Mouse (Mus musculus): ENCODE results near the gene Gbp7. TPM values are rescaled to one million over a fixed set of nuclear protein-coding genes. Genes with fewer than 3 reads are reported as not detected.

Gene Gbp7
- total and polyA plus RNA-seq, 3 experiments, result 2.8 to 13.9 (median 8.3) TPM

DNA sequence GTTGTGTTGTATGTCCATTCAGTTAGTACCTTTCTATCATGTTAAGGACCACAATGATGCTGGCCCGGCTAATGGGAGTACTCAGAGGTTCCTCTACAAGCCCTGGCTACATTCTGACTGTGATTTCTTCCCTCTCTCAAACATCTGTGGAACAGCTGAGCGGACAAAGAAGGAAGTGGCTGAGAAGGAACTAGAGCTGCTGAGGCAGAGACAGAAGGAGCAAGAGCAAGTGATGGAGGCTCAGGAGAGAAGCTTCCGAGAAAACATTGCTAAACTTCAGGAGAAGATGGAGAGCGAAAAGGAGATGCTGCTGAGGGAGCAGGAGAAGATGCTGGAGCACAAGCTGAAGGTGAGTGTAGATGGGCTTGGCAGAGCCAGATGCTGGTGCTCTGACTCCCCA is 40.6 kb downstream of the Gbp7 start:
- Histone ChIP-seq H3K4me1 (ENCODE audit: control insufficient read depth, insufficient read depth, low read length) (no peaks in the 10 kb centered on the region), H3K9ac (ENCODE audit: low read depth, low read length) (no peak overlapping the region), H3K27me3 (ENCODE audit: control insufficient read depth, insufficient read depth, low read length) (no peaks in the 10 kb centered on the region), H3K79me2 (replicated peaks; ENCODE audit: control insufficient read depth, insufficient read depth, low read length) (no peaks in the 10 kb centered on the region), H3K4me3 (no peak overlapping the region), H3K27ac (no peak overlapping the region), H3K36me3 (ENCODE audit: control insufficient read depth, insufficient read depth, low read length) (peaks cover 3% of the 10 kb centered on the region)
- intact Hi-C loops (cut with DNase I), result no loop called here
- no peak for DNase-seq
- TF ChIP-seq CTCF (IDR thresholded peaks at IDR 0.05) (no peak), EP300 (IDR thresholded peaks at IDR 0.05; ENCODE audit: insufficient read depth, low read depth, low read length) (no peak), POLR2A (IDR thresholded peaks at IDR 0.05; ENCODE audit: insufficient read depth, low read depth, low read length) (no peak)
- 86% methylated on average over 4 of the region's 4 CpGs for WGBS

DNA sequence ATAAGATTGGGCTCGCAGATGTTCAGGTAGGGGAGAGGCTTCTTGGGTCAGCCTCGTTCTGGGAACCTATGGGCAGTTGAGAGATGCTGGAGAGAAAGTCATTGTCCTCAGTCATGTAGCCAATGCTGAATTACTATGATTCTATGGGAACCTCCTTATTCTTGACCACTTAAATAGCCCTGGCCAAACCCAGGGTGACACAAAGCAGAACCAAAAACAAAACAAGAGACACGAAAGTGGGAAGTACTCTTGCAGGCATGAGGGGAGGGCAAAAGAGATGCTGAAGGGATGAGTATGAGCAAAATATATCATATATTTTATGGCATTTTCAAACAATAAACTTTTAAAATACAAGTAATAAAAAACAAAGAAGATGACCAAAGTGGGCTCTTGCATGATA is 47.0 kb downstream of the Gbp7 start:
- TF ChIP-seq CTCF (IDR thresholded peaks at IDR 0.05) (no peak), EP300 (IDR thresholded peaks at IDR 0.05; ENCODE audit: insufficient read depth, low read depth, low read length) (no peak), POLR2A (IDR thresholded peaks at IDR 0.05; ENCODE audit: insufficient read depth, low read depth, low read length) (no peak)

DNA sequence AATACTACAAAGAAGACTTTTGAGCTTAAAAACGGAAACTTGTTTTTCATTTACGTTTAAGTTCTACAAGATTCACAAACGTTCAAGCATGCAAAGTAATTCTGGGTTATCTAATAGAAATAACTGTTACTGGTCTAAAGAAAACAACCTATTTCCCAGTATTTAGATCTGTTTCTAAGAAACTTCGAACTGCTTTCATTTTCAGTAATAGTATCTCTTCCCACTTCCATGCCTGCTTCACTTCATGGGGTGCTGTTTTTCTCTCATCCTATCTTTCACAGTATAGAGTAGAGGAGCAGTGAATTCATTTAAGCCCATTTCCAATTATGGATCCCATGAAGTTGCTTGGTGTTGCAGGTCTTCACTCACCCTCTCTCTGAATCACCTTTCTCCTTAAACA is 48.2 kb downstream of the Gbp7 start:
- 64% methylated on average over 4 of the region's 4 CpGs for WGBS

More for the DNA sequence above, 47.0 kb downstream of the Gbp7 start:
- no peaks in the 10 kb centered on the region for H3K36me3 ChIP-seq (ENCODE audit: control insufficient read depth, insufficient read depth, low read length)
- no peak overlapping the region for H3K4me3 ChIP-seq
- no peaks in the 10 kb centered on the region for H3K4me1 ChIP-seq (ENCODE audit: control insufficient read depth, insufficient read depth, low read length)
- H3K9ac ChIP-seq (ENCODE audit: low read depth, low read length), result no peak overlapping the region
- intact Hi-C loops (cut with DNase I), result no loop called here
- 74% methylated on average over 3 of the region's 3 CpGs for WGBS
- no peak overlapping the region for H3K27ac ChIP-seq
- H3K27me3 ChIP-seq (ENCODE audit: control insufficient read depth, insufficient read depth, low read length), result no peaks in the 10 kb centered on the region
- no peaks in the 10 kb centered on the region for H3K79me2 ChIP-seq (replicated peaks; ENCODE audit: control insufficient read depth, insufficient read depth, low read length)
- DNase-seq, result no peak

DNA sequence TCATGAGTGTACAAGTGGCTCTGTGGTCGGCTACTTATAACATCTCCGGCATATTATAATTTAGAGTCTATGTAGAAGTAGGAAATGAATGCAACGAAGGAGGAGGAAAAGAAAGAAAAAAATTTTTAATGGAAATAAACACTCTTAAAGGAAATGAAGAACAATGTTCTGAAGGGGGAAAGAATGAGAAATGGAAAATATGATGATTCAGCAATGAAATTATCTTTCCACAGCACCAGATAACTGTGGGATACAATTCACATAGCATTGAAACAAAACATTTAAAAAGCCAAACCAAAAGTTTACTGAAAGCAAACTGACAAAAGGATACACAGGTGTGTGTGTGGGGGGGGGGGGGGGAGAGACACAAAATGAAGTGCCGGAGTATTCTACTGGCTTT is 52.9 kb downstream of the Gbp7 start:
- TF ChIP-seq POLR2A (IDR thresholded peaks at IDR 0.05; ENCODE audit: insufficient read depth, low read depth, low read length) (no peak), EP300 (IDR thresholded peaks at IDR 0.05; ENCODE audit: insufficient read depth, low read depth, low read length) (no peak), CTCF (IDR thresholded peaks at IDR 0.05) (no peak)
- intact Hi-C loops (cut with DNase I), result no loop called here
- H3K79me2 ChIP-seq (replicated peaks; ENCODE audit: control insufficient read depth, insufficient read depth, low read length), result no peaks in the 10 kb centered on the region
- H3K9ac ChIP-seq (ENCODE audit: low read depth, low read length), result no peak overlapping the region
- DNase-seq, result no peak
- peaks cover 2% of the 10 kb centered on the region for H3K36me3 ChIP-seq (ENCODE audit: control insufficient read depth, insufficient read depth, low read length)
- H3K4me3 ChIP-seq, result no peak overlapping the region
- peaks cover 2% of the 10 kb centered on the region for H3K4me1 ChIP-seq (ENCODE audit: control insufficient read depth, insufficient read depth, low read length)
- no peak overlapping the region for H3K27ac ChIP-seq
- H3K27me3 ChIP-seq (ENCODE audit: control insufficient read depth, insufficient read depth, low read length), result no peaks in the 10 kb centered on the region
- WGBS, result 79% methylated on average over 4 of the region's 4 CpGs

More for the DNA sequence above, 48.2 kb downstream of the Gbp7 start:
- Histone ChIP-seq H3K4me1 (ENCODE audit: control insufficient read depth, insufficient read depth, low read length) (no peaks in the 10 kb centered on the region), H3K4me3 (no peak overlapping the region), H3K79me2 (replicated peaks; ENCODE audit: control insufficient read depth, insufficient read depth, low read length) (no peaks in the 10 kb centered on the region), H3K36me3 (ENCODE audit: control insufficient read depth, insufficient read depth, low read length) (no peaks in the 10 kb centered on the region), H3K9ac (ENCODE audit: low read depth, low read length) (no peak overlapping the region), H3K27me3 (ENCODE audit: control insufficient read depth, insufficient read depth, low read length) (no peaks in the 10 kb centered on the region), H3K27ac (no peak overlapping the region)
- intact Hi-C loops (cut with DNase I), result no loop called here
- TF ChIP-seq EP300 (IDR thresholded peaks at IDR 0.05; ENCODE audit: insufficient read depth, low read depth, low read length) (no peak), POLR2A (IDR thresholded peaks at IDR 0.05; ENCODE audit: insufficient read depth, low read depth, low read length) (no peak), CTCF (IDR thresholded peaks at IDR 0.05) (no peak)
- no peak for DNase-seq

DNA sequence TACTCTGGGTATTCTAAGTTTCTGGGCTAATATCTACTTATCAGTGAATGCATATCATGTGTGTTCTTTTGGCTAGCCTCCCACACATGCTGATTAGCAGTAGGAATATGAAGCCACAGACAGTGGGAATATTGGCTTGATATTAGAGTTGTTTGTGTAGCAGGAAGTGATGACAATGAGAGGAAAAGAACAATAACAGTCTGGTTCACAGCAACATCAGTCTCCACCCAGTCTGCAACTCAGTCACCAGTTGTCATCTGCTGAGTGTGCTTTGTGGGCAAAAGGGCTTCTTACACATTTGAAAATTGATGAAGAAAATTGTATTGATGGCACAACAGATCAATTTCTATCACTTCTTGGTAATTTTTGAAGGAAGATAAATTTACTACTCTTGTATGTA is 57.2 kb downstream of the Gbp7 start:
- intact Hi-C loops (cut with DNase I), result no loop called here

DNA sequence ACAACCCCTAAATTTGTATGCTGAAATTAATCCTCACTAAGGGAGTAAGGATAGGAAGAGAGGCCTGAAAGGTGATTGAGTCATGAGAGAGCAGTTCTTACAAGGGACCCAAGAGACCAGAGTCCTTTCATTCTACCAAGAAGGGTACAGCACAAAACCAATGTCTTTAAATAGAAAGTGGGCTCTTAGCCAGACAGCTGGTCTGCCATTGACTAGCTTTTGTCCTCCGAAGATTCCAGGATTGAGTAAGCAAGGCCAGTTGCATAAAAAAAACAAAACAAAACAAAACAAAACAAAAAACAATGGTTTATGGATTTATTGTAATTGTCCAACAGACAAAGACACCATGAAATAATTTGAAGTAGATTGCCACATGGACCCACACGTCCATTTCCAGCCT is 58.7 kb downstream of the Gbp7 start:
- intact Hi-C loops (cut with DNase I), result no loop called here
- H3K4me1 ChIP-seq (ENCODE audit: control insufficient read depth, insufficient read depth, low read length), result peaks cover 2% of the 10 kb centered on the region
- peaks cover 2% of the 10 kb centered on the region for H3K36me3 ChIP-seq (ENCODE audit: control insufficient read depth, insufficient read depth, low read length)
- no peak overlapping the region for H3K4me3 ChIP-seq
- H3K79me2 ChIP-seq (replicated peaks; ENCODE audit: control insufficient read depth, insufficient read depth, low read length), result no peaks in the 10 kb centered on the region
- no peaks in the 10 kb centered on the region for H3K27me3 ChIP-seq (ENCODE audit: control insufficient read depth, insufficient read depth, low read length)
- H3K9ac ChIP-seq (ENCODE audit: low read depth, low read length), result no peak overlapping the region
- no peak overlapping the region for H3K27ac ChIP-seq
- no peak for DNase-seq
- WGBS, result 34% methylated on average over 2 of the region's 2 CpGs
- TF ChIP-seq EP300 (IDR thresholded peaks at IDR 0.05; ENCODE audit: insufficient read depth, low read depth, low read length), result no peak
- TF ChIP-seq CTCF (IDR thresholded peaks at IDR 0.05), result no peak

More for the DNA sequence above, 57.2 kb downstream of the Gbp7 start:
- TF ChIP-seq EP300 (IDR thresholded peaks at IDR 0.05; ENCODE audit: insufficient read depth, low read depth, low read length), result no peak
- no peak for TF ChIP-seq POLR2A (IDR thresholded peaks at IDR 0.05; ENCODE audit: insufficient read depth, low read depth, low read length)
- no peak for TF ChIP-seq CTCF (IDR thresholded peaks at IDR 0.05)
- no peak overlapping the region for H3K9ac ChIP-seq (ENCODE audit: low read depth, low read length)
- peaks cover 2% of the 10 kb centered on the region for H3K4me1 ChIP-seq (ENCODE audit: control insufficient read depth, insufficient read depth, low read length)
- H3K27me3 ChIP-seq (ENCODE audit: control insufficient read depth, insufficient read depth, low read length), result no peaks in the 10 kb centered on the region
- H3K27ac ChIP-seq, result no peak overlapping the region
- H3K4me3 ChIP-seq, result no peak overlapping the region
- no peak for DNase-seq
- no peaks in the 10 kb centered on the region for H3K79me2 ChIP-seq (replicated peaks; ENCODE audit: control insufficient read depth, insufficient read depth, low read length)
- H3K36me3 ChIP-seq (ENCODE audit: control insufficient read depth, insufficient read depth, low read length), result peaks cover 2% of the 10 kb centered on the region

Measured in heart, adult 2 months (tissue).